Mouse (Mus musculus) kidney, adult 2 months (tissue): ENCODE measurements at regions not wholly inside any gene's neighbourhood (a gene's known extent, or its start where the extent isn't known, plus 50 kb on each side); places are given as distances from the start of the nearest gene placed in this dataset.

Experiments
- DNase-seq: peaks from one replicate; pipeline ENCODE4 v3.0.0; 2021
- H3K27ac ChIP-seq: fragments of 200-500 bp; 2 replicates; pipeline ENCODE4 v1.5.1; 2012; ENCODE audit warnings: low read depth, low read length, control low read depth, inconsistent platforms; ENCODE audit not compliant: insufficient read depth
- H3K27me3 ChIP-seq: fragments of 200-500 bp; replicated peaks from 2 replicates; pipeline ENCODE4 v1.6.1; 2012; ENCODE audit warnings: mild to moderate bottlenecking, moderate library complexity, low read length, inconsistent platforms; ENCODE audit not compliant: control insufficient read depth, insufficient read depth
- H3K36me3 ChIP-seq: fragments of 200-500 bp; 2 replicates; pipeline ENCODE4 v1.6.1; 2012; ENCODE audit warnings: mild to moderate bottlenecking, moderate library complexity, low read length, inconsistent platforms; ENCODE audit not compliant: control insufficient read depth, insufficient read depth
- H3K4me1 ChIP-seq: fragments of 200-500 bp; 2 replicates; pipeline ENCODE4 v1.6.1; 2011; ENCODE audit warnings: low read length; ENCODE audit not compliant: control insufficient read depth, insufficient read depth
- H3K4me3 ChIP-seq: fragments of 200-500 bp; 2 replicates; pipeline ENCODE4 v1.5.1; 2011; ENCODE audit warnings: mild to moderate bottlenecking, low read depth, low read length, control low read depth; ENCODE audit not compliant: insufficient read depth
- CTCF ChIP-seq: fragments of 200-500 bp; conservative IDR thresholded peaks from 2 replicates; pipeline ENCODE4 v1.5.1; 2011; ENCODE audit warnings: low read depth, mild to moderate bottlenecking, control low read depth, low read length, moderate library complexity, mixed read lengths; ENCODE audit not compliant: insufficient read depth, insufficient read length
- POLR2A ChIP-seq: fragments of 200-500 bp; IDR thresholded peaks from one replicate; pipeline ENCODE4 v1.6.1; 2011; ENCODE audit warnings: low read depth, low read length, control low read depth
- WGBS: fragments of 180-500 bp; shearing (Covaris S2); methylation state at CpG from one replicate; pipeline ENCODE4 v1.1.7; 2018; 5-methylcytosine and 5-hydroxymethylcytosine counted together

- no peak for TF ChIP-seq POLR2A
- no peak for TF ChIP-seq CTCF
- Histone ChIP-seq H3K4me3 (no peak overlapping the region), H3K4me1 (no peaks in the 10 kb centered on the region), H3K27me3 (no peaks in the 10 kb centered on the region), H3K36me3 (no peaks in the 10 kb centered on the region), H3K27ac (no peak overlapping the region)
- 97% methylated on average over 2 of the region's 2 CpGs for WGBS
- no peak for DNase-seq
Observed at GRCm38 (mm10) chr15:97487425-97487824, 218.2 kb downstream of the Rpap3 start.

GRCm38 (mm10) chr15:97471986-97472779, 225.1 kb upstream of the Amigo2 start:
- Histone ChIP-seq H3K27ac (no peak overlapping the region), H3K4me1 (no peaks in the 10 kb centered on the region), H3K4me3 (no peak overlapping the region), H3K27me3 (no peaks in the 10 kb centered on the region), H3K36me3 (no peaks in the 10 kb centered on the region)
- WGBS: 86% methylated on average over 15 of the region's 15 CpGs
- TF ChIP-seq POLR2A (no peak), CTCF (no peak)
- no peak for DNase-seq

GRCm38 (mm10) chr15:97471476-97471875, 224.4 kb upstream of the Amigo2 start:
- H3K4me1 ChIP-seq: no peaks in the 10 kb centered on the region
- WGBS: 84% methylated on average over 4 of the region's 4 CpGs
- no peak overlapping the region for H3K27ac ChIP-seq
- DNase-seq: no peak
- no peaks in the 10 kb centered on the region for H3K36me3 ChIP-seq
- H3K27me3 ChIP-seq: no peaks in the 10 kb centered on the region
- TF ChIP-seq POLR2A (no peak), CTCF (no peak)
- H3K4me3 ChIP-seq: no peak overlapping the region

- Histone ChIP-seq H3K4me1 (no peaks in the 10 kb centered on the region), H3K27ac (no peak overlapping the region), H3K36me3 (no peaks in the 10 kb centered on the region), H3K4me3 (no peak overlapping the region), H3K27me3 (no peaks in the 10 kb centered on the region)
- TF ChIP-seq CTCF (no peak), POLR2A (no peak)
- 72% methylated on average over 19 of the region's 19 CpGs for WGBS
- DNase-seq: no peak
Observed at GRCm38 (mm10) chr15:97469684-97470344, 222.7 kb upstream of the Amigo2 start.

GRCm38 (mm10) chr15:97468732-97469683, 221.9 kb upstream of the Amigo2 start:
- Histone ChIP-seq H3K27ac (no peak overlapping the region), H3K4me3 (no peak overlapping the region), H3K36me3 (no peaks in the 10 kb centered on the region), H3K27me3 (no peaks in the 10 kb centered on the region), H3K4me1 (no peaks in the 10 kb centered on the region)
- TF ChIP-seq CTCF (no peak), POLR2A (no peak)
- WGBS: 44% methylated on average over 23 of the region's 23 CpGs
- no peak for DNase-seq

- H3K27ac ChIP-seq: no peak overlapping the region
- DNase-seq: no peak
- TF ChIP-seq POLR2A (no peak), CTCF (no peak)
- H3K36me3 ChIP-seq: no peaks in the 10 kb centered on the region
- WGBS: 80% methylated on average over 18 of the region's 18 CpGs
- no peaks in the 10 kb centered on the region for H3K27me3 ChIP-seq
- no peaks in the 10 kb centered on the region for H3K4me1 ChIP-seq
- H3K4me3 ChIP-seq: no peak overlapping the region
Observed at GRCm38 (mm10) chr15:97467781-97468485, 220.8 kb upstream of the Amigo2 start.
